Mouse (Mus musculus) liver, postnatal 0 days (tissue): ENCODE results near the gene Bicra. TPM values are rescaled to one million over a fixed set of nuclear protein-coding genes. Genes with fewer than 3 reads are reported as not detected.

Experiments used
- ATAC-seq: fragments of 200-750 bp; cut with Nextera tagmentation; 2 replicates; pipeline ENCODE4 v1.8.0; 2017; ENCODE audit warnings: mild to moderate bottlenecking, moderate library complexity
- DNase-seq: peaks from one replicate; pipeline ENCODE4 v3.0.0-alpha.2; 2016
- H3K27ac ChIP-seq: fragments of 300-500 bp; sonication (generic); 2 replicates; pipeline ENCODE4 v1.5.1; 2014; ENCODE audit warnings: antibody characterized with exemption, moderate library complexity, mild to moderate bottlenecking, low read depth
- H3K27me3 ChIP-seq: fragments of 300-500 bp; sonication (generic); 2 replicates; pipeline ENCODE4 v1.6.1; 2014; ENCODE audit warnings: low read length, control low read depth, mixed read lengths; ENCODE audit not compliant: insufficient read depth
- H3K36me3 ChIP-seq: fragments of 300-500 bp; sonication (generic); replicated peaks from 2 replicates; pipeline ENCODE4 v1.6.1; 2014; ENCODE audit warnings: mild to moderate bottlenecking, control low read depth, low read length, moderate library complexity, mixed read lengths; ENCODE audit not compliant: insufficient read depth
- H3K4me1 ChIP-seq: fragments of 300-500 bp; sonication (generic); 2 replicates; pipeline ENCODE4 v1.6.1; 2014; ENCODE audit warnings: antibody characterized with exemption, mild to moderate bottlenecking, control low read depth; ENCODE audit not compliant: insufficient read depth
- H3K4me2 ChIP-seq: fragments of 300-500 bp; sonication (generic); 2 replicates; pipeline ENCODE4 v1.6.1; 2014; ENCODE audit warnings: low read depth, mild to moderate bottlenecking, low read length, moderate library complexity, mixed read lengths
- H3K4me3 ChIP-seq: fragments of 300-500 bp; sonication (generic); 2 replicates; pipeline ENCODE4 v1.5.1; 2014; ENCODE audit warnings: low read depth, low read length
- H3K9ac ChIP-seq: fragments of 300-500 bp; sonication (generic); replicated peaks from 2 replicates; pipeline ENCODE4 v1.6.1; 2014; ENCODE audit warnings: mild to moderate bottlenecking, moderate library complexity
- H3K9me3 ChIP-seq: fragments of 300-500 bp; sonication (generic); 2 replicates; pipeline ENCODE4 v1.6.1; 2016; ENCODE audit warnings: mild to moderate bottlenecking, control low read depth, low read length, mixed read lengths
- CTCF ChIP-seq: sonication (generic); IDR thresholded peaks from 2 replicates; pipeline ENCODE4 v1.5.1; 2016; ENCODE audit warnings: antibody characterized with exemption, low read depth
- EP300 ChIP-seq: IDR thresholded peaks from 2 replicates; pipeline ENCODE4 v1.6.1; 2016; ENCODE audit warnings: antibody characterized with exemption, low read depth, mild to moderate bottlenecking
- WGBS: fragments of 180-500 bp; shearing (Covaris S2); extraction: QIAGEN DNeasy Blood & Tissue Kit; methylation state at CpG from one replicate; pipeline ENCODE4 v1.1.7; 2014; ENCODE audit not compliant: insufficient replicate concordance; 5-methylcytosine and 5-hydroxymethylcytosine counted together
- polyA plus RNA-seq: library from polyadenylated mRNA; unstranded; fragments of >200 nt; fragmentation: Nextera tagmentation; extraction: Ambion mirVana; gene quantifications from 2 replicates; pipeline ENCODE4 v1.2.1, GENCODE M21; 2015

Bicra gene
- polyA plus RNA-seq, 1 experiment from 2014 or later: 1.0 TPM

- no peak for TF ChIP-seq EP300
- Histone ChIP-seq H3K4me2 (no peak overlapping the region), H3K4me3 (no peak overlapping the region), H3K27me3 (no peaks in the 10 kb centered on the region), H3K9me3 (no peaks in the 10 kb centered on the region), H3K27ac (no peak overlapping the region), H3K36me3 (peaks cover 8% of the 10 kb centered on the region), H3K4me1 (peaks cover 21% of the 10 kb centered on the region), H3K9ac (no peak overlapping the region)
- 44% methylated on average over 4 of the region's 4 CpGs for WGBS
- ATAC-seq: no peak
- DNase-seq: no peak
Measured at GRCm38 (mm10) chr7:16003032-16003431, 44.7 kb downstream of the Bicra start.

GRCm38 (mm10) chr7:16002171-16002570 lies 45.5 kb downstream of the Bicra start:
- 41% methylated on average over 5 of the region's 5 CpGs for WGBS

GRCm38 (mm10) chr7:16001691-16002090 lies 46.0 kb downstream of the Bicra start:
- Histone ChIP-seq H3K4me2 (no peak overlapping the region), H3K27me3 (no peaks in the 10 kb centered on the region), H3K27ac (no peak overlapping the region), H3K9ac (no peak overlapping the region), H3K36me3 (peaks cover 17% of the 10 kb centered on the region), H3K4me3 (no peak overlapping the region), H3K4me1 (peaks cover 18% of the 10 kb centered on the region), H3K9me3 (no peaks in the 10 kb centered on the region)
- no peak for TF ChIP-seq EP300
- no peak for TF ChIP-seq CTCF
- 56% methylated on average over 1 of the region's 1 CpGs for WGBS
- DNase-seq (no peak), ATAC-seq (no peak)

More at GRCm38 (mm10) chr7:16002171-16002570, 45.5 kb downstream of the Bicra start:
- Histone ChIP-seq H3K9me3 (no peaks in the 10 kb centered on the region), H3K9ac (no peak overlapping the region), H3K27me3 (no peaks in the 10 kb centered on the region), H3K4me1 (peaks cover 18% of the 10 kb centered on the region), H3K4me2 (no peak overlapping the region), H3K4me3 (no peak overlapping the region), H3K36me3 (peaks cover 12% of the 10 kb centered on the region), H3K27ac (no peak overlapping the region)
- TF ChIP-seq EP300 (no peak), CTCF (no peak)
- no peak for DNase-seq
- ATAC-seq: no peak

GRCm38 (mm10) chr7:15993789-15994188 lies 53.9 kb downstream of the Bicra start:
- Histone ChIP-seq H3K4me2 (no peak overlapping the region), H3K27me3 (no peaks in the 10 kb centered on the region), H3K27ac (no peak overlapping the region), H3K4me1 (no peaks in the 10 kb centered on the region; the same call in 1 of the 2 replicates), H3K4me3 (no peak overlapping the region), H3K9ac (no peak overlapping the region), H3K9me3 (no peaks in the 10 kb centered on the region), H3K36me3 (peaks cover 58% of the 10 kb centered on the region)
- WGBS: 90% methylated on average over 4 of the region's 4 CpGs
- TF ChIP-seq CTCF: no peak
- DNase-seq: no peak
- ATAC-seq: no peak

- no peaks in the 10 kb centered on the region for H3K27me3 ChIP-seq
- TF ChIP-seq CTCF: no peak
- no peak for TF ChIP-seq EP300
- H3K9me3 ChIP-seq: no peaks in the 10 kb centered on the region
- H3K4me1 ChIP-seq: no peaks in the 10 kb centered on the region; the same call in 1 of the 2 replicates
- H3K36me3 ChIP-seq: peaks cover 63% of the 10 kb centered on the region
- peak; percentile 15; the same call in 1 of the 2 replicates for ATAC-seq
- DNase-seq: no peak
- no peak overlapping the region for H3K4me2 ChIP-seq
- no peak overlapping the region for H3K27ac ChIP-seq
- 51% methylated on average over 3 of the region's 3 CpGs for WGBS
- H3K4me3 ChIP-seq: no peak overlapping the region
- H3K9ac ChIP-seq: no peak overlapping the region
Measured at GRCm38 (mm10) chr7:15993152-15993551, 54.6 kb downstream of the Bicra start.

GRCm38 (mm10) chr7:15991764-15992163 lies 56.0 kb downstream of the Bicra start:
- ATAC-seq: no peak
- Histone ChIP-seq H3K36me3 (peaks cover 67% of the 10 kb centered on the region), H3K4me3 (no peak overlapping the region), H3K9me3 (no peaks in the 10 kb centered on the region), H3K4me2 (no peak overlapping the region), H3K9ac (no peak overlapping the region), H3K27me3 (no peaks in the 10 kb centered on the region), H3K4me1 (no peaks in the 10 kb centered on the region; the same call in 1 of the 2 replicates), H3K27ac (no peak overlapping the region)
- TF ChIP-seq CTCF (no peak), EP300 (no peak)
- DNase-seq: no peak
- WGBS: 66% methylated on average over 3 of the region's 3 CpGs

GRCm38 (mm10) chr7:15987661-15988356 lies 59.9 kb downstream of the Bicra start:
- Histone ChIP-seq H3K4me2 (no peak overlapping the region), H3K9ac (no peak overlapping the region), H3K27me3 (no peaks in the 10 kb centered on the region), H3K4me1 (no peaks in the 10 kb centered on the region), H3K9me3 (no peaks in the 10 kb centered on the region), H3K27ac (no peak overlapping the region), H3K4me3 (no peak overlapping the region), H3K36me3 (peaks cover 43% of the 10 kb centered on the region)
- no peak for ATAC-seq
- no peak for TF ChIP-seq CTCF
- TF ChIP-seq EP300: no peak
- 88% methylated on average over 16 of the region's 16 CpGs for WGBS
- no peak for DNase-seq
